Mouse (Mus musculus) kidney, adult 11 months (tissue): ENCODE data around the gene Vmn2r76.
"Not testable (repeated sequence)": the region's sequence is repeated elsewhere in the genome, so short reads cannot be mapped to it uniquely, and the experiment has no call there.

Source experiments
- DNase-seq: peaks from one replicate; pipeline ENCODE4 v3.0.0; 2022

Vmn2r76 gene

GRCm38 (mm10) chr7:86246208-86246607 is at the start of gene Vmn2r76:
Gene Vmn2r76 (minus strand): TSS chr7:86246308.
- no peak for DNase-seq

DNA sequence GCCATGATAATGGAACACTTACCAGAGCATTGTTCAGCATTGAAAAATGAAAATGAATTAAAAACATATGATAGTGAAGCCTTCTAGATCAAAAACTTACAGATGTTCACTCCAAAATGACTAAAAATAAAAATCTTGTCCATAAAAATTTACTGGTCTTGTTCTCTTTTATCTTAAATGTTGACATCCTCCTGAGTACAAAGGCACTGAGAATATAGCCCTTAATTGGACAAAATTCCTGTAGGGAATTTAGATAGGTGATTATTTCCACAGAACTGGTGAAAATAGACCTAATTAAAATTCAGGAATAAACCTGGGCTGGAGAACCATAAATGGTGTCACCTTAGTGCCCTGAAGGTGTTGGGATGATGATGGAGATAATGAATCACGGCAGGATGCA is 31.0 kb upstream of the Vmn2r76 start, which contains the start of gene Olfr310:
TSS of gene Olfr310 (minus strand) at position 101 of the 400 bp plus-strand sequence.
- DNase-seq, result no peak

DNA sequence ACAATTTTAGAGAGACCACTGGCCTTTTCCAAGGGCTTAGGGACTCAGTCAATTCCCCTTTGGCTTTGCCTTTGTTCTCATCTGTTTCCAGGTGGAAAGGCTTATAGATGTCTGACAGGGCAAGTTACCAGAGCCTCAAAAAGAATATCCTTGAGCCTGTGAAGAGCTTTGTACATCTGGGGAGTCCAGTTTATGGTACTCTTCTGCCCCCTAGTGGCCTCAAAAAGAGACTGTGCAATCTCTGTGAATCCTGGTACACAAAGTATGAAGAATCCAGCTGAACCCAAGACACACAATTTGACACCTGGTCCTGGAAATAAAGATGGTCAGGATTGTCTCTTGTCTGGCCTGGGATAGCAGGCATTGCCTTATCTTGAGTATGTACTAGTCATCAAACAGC is 34.8 kb downstream of the Vmn2r76 start:
- no peak for DNase-seq

- not testable (repeated sequence) for DNase-seq
Measured at GRCm38 (mm10) chr7:86171678-86172077, 74.4 kb downstream of the Vmn2r76 start, which contains the start of gene Vmn2r75. Gene Vmn2r75 (minus strand): TSS chr7:86171778.
